8 mouse cellular contexts compared by ENCODE assay signal in genomic region chr13:112989541-112989940, GRCm38 (mm10). TPM values are rescaled to one million over a fixed set of nuclear protein-coding genes. Genes with fewer than 3 reads are reported as not detected.
A peak's percentile ranks its signal among the peaks of the same experiment; 100 is the strongest.
DNase-seq lines count a peak whose midpoint lies in the region; TF ChIP-seq lines count a peak whose summit lies in the region.

No protein-coding gene starts in this region.

- no peaks in the 10 kb centered on the region for H3K36me3 ChIP-seq in hindbrain, embryonic 10.5 days

- no peak overlapping the region for H3K4me3 ChIP-seq in gastrocnemius, adult 2 months
- peak overlapping the region; percentile 53; the same call in 1 of the 2 replicates for H3K4me3 ChIP-seq in hindbrain, embryonic 10.5 days

- peaks cover 92% of the 10 kb centered on the region for H3K27me3 ChIP-seq in hindbrain, embryonic 10.5 days (ENCODE audit: insufficient read depth, poor library complexity, severe bottlenecking)

- intact Hi-C loops in gastrocnemius, adult 2 months (cut with DNase I): loop anchor here (5.0 kb wide), 1 partner anchor 48 kb away; the partner anchor contains the start of gene Cdc20b

- H3K9me3 ChIP-seq in hindbrain, embryonic 10.5 days: no peaks in the 10 kb centered on the region

- WGBS in hindbrain, embryonic 10.5 days: 1% methylated on average over 23 of the region's 23 CpGs

- peak; percentile 29 for DNase-seq in gastrocnemius, adult 2 months
- DNase-seq in gastrocnemius, postnatal 10 days: no peak
- peak; percentile 24 for DNase-seq in NIH3T3 (ENCODE audit: low read depth)
- peak; percentile 52 for DNase-seq in hindbrain, embryonic 10.5 days (ENCODE audit: low spot score)
- DNase-seq in lung, postnatal 4 days: peak; percentile 63 to 79
- DNase-seq in layer of hippocampus, postnatal 36 days: no peak
- DNase-seq in spleen, adult 12 weeks (ENCODE audit: low spot score): no peak
- no peak for DNase-seq in adrenal gland, postnatal 4 days (ENCODE audit: low spot score in 2 of 2)

- peaks cover 67% of the 10 kb centered on the region for H3K4me1 ChIP-seq in hindbrain, embryonic 10.5 days (replicated peaks)

- no peak for TF ChIP-seq CTCF in gastrocnemius, adult 2 months (IDR thresholded peaks at IDR 0.05)

- H3K27ac ChIP-seq in gastrocnemius, adult 2 months: no peak overlapping the region
- no peak overlapping the region for H3K27ac ChIP-seq in hindbrain, embryonic 10.5 days

RNA-seq across cellular contexts. Expression of gene Ccno, which starts 1.9 kb away (rescaled TPM):
- total RNA-seq in gastrocnemius, adult 2 months (2021): not detected
- total RNA-seq in gastrocnemius, postnatal 10 days (2021): under 1 TPM; 0.21 to 0.23 TPM
- polyA plus RNA-seq in hindbrain, embryonic 10.5 days (2016; fragmentation: Nextera tagmentation; extraction: Ambion mirVana): 4.3 and 4.9 TPM in 2 replicates
- total RNA-seq in layer of hippocampus, postnatal 36 days (2021): 1 to 10 TPM; 4.3 to 5.0 TPM
- total RNA-seq in adrenal gland, postnatal 4 days (2021): under 1 TPM; 0.62 to 0.71 TPM

RNA-seq across cellular contexts. Expression of gene Mcidas, which starts 4.1 kb away (rescaled TPM):
- total RNA-seq in gastrocnemius, adult 2 months (2021): not detected
- total RNA-seq in gastrocnemius, postnatal 10 days (2021): not detected
- polyA plus RNA-seq in hindbrain, embryonic 10.5 days (2016; fragmentation: Nextera tagmentation; extraction: Ambion mirVana): 2.9 and 3.6 TPM in 2 replicates
- total RNA-seq in layer of hippocampus, postnatal 36 days (2021): under 1 TPM; 0.42 to 0.66 TPM
- total RNA-seq in adrenal gland, postnatal 4 days (2021): not detected

RNA-seq across cellular contexts. Expression of gene Cdc20b, which starts 45.4 kb away (rescaled TPM):
- total RNA-seq in gastrocnemius, adult 2 months (2021): not detected
- total RNA-seq in gastrocnemius, postnatal 10 days (2021): not detected
- polyA plus RNA-seq in hindbrain, embryonic 10.5 days (2016; fragmentation: Nextera tagmentation; extraction: Ambion mirVana): 1.7 and 1.9 TPM in 2 replicates
- total RNA-seq in layer of hippocampus, postnatal 36 days (2021): not detected
- not detected for total RNA-seq in adrenal gland, postnatal 4 days (2021)

RNA-seq across cellular contexts. Expression of gene Gpx8, which starts 56.7 kb away (rescaled TPM):
- 10 to 100 TPM in 1 of 2 experiments, 1 to 10 TPM in 1; 5.5 to 10.6 TPM for total RNA-seq in gastrocnemius, adult 2 months (2021)
- total RNA-seq in gastrocnemius, postnatal 10 days (2021): 10 to 100 TPM; 36.2 to 43.7 TPM
- 88.0 and 94.2 TPM in 2 replicates for polyA plus RNA-seq in hindbrain, embryonic 10.5 days (2016; fragmentation: Nextera tagmentation; extraction: Ambion mirVana)
- total RNA-seq in layer of hippocampus, postnatal 36 days (2021): 10 to 100 TPM; 10.1 to 10.9 TPM
- 10 to 100 TPM; 92.5 to 98.1 TPM for total RNA-seq in adrenal gland, postnatal 4 days (2021)

Comparison
In these comparisons a context has a peak if more than half of its experiments do, and no peak if none do; other contexts are left out.
1. DNase-seq: peak in gastrocnemius, adult 2 months (single experiment), NIH3T3 (single experiment), hindbrain, embryonic 10.5 days (single experiment) and lung, postnatal 4 days (2 of 2); none in gastrocnemius, postnatal 10 days (single experiment), layer of hippocampus, postnatal 36 days (0 of 2), spleen, adult 12 weeks (single experiment) and adrenal gland, postnatal 4 days (0 of 2).